Mouse (Mus musculus): ENCODE measurements around the gene Trabd2b.

The Trabd2b gene

GRCm38 (mm10) chr4:114647689-114648088, 241.2 kb downstream of the Trabd2b start:
- DNase-seq (ENCODE audit: low spot score in 2 of 2), result peak in 1 of 2 experiments; percentile 63

GRCm38 (mm10) chr4:114648532-114649074, 242.1 kb downstream of the Trabd2b start:
- DNase-seq (ENCODE audit: low spot score in 2 of 2), result no peak

DNA sequence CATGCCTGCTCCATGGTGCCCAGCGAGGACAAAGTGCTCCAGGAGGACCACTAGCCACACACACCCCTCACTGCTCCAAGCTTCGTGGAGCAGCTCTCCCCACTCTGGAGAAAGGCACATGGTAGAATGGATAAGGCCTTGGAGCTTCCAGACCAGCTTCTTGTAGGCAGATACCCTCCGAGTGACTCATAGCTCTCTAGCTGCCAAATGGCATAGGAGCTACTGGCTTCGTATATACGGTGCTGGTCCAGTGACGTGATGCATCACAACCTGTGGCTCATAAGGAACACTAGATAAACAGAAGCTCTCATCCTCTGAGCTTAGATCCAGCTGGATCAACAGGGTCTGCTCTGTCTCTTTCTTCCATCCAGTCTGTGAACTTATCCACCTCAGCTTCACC, 244.0 kb downstream of the Trabd2b start:
- no peak for DNase-seq (ENCODE audit: low spot score in 2 of 2)

DNA sequence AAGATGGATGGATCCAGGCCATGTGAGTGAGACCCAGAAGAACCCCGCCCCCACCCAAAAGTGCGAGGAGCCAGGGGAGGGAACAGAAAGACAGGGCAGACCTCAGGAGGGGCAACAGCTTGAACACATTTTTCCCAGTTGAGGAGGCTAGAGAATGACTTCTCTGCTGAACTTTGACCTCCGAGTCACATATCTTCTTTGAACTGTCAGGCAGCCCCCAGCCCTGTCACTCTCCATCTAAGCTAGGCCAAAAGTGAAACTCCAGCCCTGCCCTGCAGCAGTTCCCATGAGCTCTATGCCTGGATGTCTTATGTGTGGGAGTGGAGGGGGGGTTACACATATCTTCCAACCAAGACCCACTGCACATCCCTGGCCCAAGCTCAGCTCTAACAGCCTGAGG, 244.5 kb downstream of the Trabd2b start:
- no peak for DNase-seq (ENCODE audit: low spot score in 2 of 2)

GRCm38 (mm10) chr4:114651606-114652005, 245.1 kb downstream of the Trabd2b start:
- DNase-seq (ENCODE audit: low spot score in 2 of 2), result no peak

DNA sequence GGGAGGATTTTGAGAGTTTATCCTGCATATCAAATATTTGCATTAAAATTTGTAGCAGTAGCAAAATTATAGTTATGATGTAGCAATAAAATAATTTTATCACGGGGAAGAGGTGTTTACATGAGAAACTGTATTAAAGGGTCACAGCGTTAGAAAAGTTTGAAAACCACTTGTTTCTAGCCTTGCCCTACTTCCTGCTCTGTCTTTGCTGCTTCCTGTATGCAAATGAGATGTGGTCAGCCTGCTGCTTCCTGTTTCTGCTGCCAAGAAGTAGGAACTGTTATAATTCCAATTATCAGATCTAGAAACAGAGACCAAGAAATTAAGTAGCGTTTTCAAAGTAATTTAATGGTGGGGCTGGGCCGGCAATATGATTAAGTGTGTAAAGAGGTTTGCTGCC, 245.9 kb downstream of the Trabd2b start:
- DNase-seq (ENCODE audit: low spot score in 2 of 2), result no peak

- no peak for DNase-seq (ENCODE audit: low spot score in 2 of 2)
Measured at GRCm38 (mm10) chr4:114657933-114658332, 251.4 kb downstream of the Trabd2b start.

GRCm38 (mm10) chr4:114659876-114660275, 253.4 kb downstream of the Trabd2b start:
- DNase-seq (ENCODE audit: low spot score in 2 of 2), result no peak

DNA sequence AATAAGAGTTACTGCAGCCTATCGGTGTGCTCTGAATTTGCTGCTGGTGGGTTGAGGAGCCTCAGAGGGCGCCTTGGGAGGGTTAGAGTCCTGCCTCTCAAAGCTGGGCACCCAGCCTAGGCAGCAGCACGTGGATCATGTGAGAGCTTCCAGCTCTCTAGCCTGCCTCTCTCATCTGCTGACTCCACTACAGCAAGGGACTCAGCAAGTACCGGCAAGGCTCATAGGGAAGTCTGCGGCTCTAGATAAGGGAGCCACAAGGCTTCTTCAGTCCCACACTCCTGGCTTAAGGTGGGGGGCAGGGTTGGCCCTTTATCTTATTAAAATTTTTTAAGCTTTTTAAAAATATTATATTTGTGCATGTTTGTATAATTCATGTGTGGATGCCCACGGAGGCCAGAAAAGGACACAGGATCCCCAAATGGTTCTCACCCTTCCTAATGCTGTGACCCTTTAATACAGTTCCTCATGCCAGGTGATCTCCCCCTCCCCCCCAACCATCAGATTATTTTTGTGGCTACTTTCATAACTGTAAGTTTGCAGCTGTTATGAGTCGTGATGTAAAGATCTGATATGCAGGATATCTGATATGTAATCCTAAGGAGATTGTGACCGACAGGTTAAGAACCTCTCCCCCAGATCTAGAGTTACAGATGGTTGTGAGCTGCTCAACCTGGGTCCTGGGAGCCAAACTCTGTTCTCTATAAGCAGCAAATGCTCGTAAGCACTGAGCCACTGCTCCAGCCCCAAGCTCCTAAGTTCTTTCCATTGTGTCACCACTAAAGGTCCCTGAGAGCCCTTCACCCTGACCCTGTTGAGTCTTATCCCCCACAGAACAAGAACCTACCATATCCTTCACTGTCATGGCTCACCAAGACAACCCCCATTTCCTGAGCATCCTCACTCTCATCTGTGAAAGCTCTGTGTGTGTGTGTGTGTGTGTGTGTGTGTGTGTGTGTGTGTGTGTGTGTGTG, 257.8 kb downstream of the Trabd2b start:
- no peak for DNase-seq (ENCODE audit: low spot score in 2 of 2)
